Mouse (Mus musculus) stomach, embryonic 15.5 days (tissue): Measurements from ENCODE around the gene Gsk3b. TPM values are rescaled to one million over a fixed set of nuclear protein-coding genes. Genes with fewer than 3 reads are reported as not detected.
"Not testable (repeated sequence)": the region's sequence is repeated elsewhere in the genome, so short reads cannot be mapped to it uniquely, and the experiment has no call there.

Source experiments
- ATAC-seq: fragments of 200-750 bp; cut with Nextera tagmentation; 2 replicates; pipeline ENCODE4 v1.8.0; 2017; ENCODE audit warnings: low read depth, moderate number of reproducible peaks, moderate TSS enrichment; ENCODE audit not compliant: insufficient read depth, low FRiP score
- H3K27ac ChIP-seq: fragments of 300-500 bp; sonication (generic); 2 replicates; pipeline ENCODE4 v1.5.1; 2015; ENCODE audit warnings: mild to moderate bottlenecking, inconsistent platforms
- H3K27me3 ChIP-seq: fragments of 300-500 bp; sonication (generic); replicated peaks from 2 replicates; pipeline ENCODE4 v1.6.1; 2015; ENCODE audit warnings: inconsistent platforms
- H3K36me3 ChIP-seq: fragments of 300-500 bp; sonication (generic); 2 replicates; pipeline ENCODE4 v1.6.1; 2015; ENCODE audit warnings: inconsistent platforms
- H3K4me1 ChIP-seq: fragments of 300-500 bp; sonication (generic); 2 replicates; pipeline ENCODE4 v1.6.1; 2015; ENCODE audit warnings: inconsistent platforms
- H3K4me2 ChIP-seq: fragments of 300-500 bp; sonication (generic); 2 replicates; pipeline ENCODE4 v1.6.1; 2015; ENCODE audit warnings: mild to moderate bottlenecking, inconsistent platforms
- H3K4me3 ChIP-seq: fragments of 300-500 bp; sonication (generic); replicated peaks from 2 replicates; pipeline ENCODE4 v1.5.1; 2015; ENCODE audit warnings: inconsistent platforms
- H3K9ac ChIP-seq: fragments of 300-500 bp; sonication (generic); 2 replicates; pipeline ENCODE4 v1.6.1; 2015; ENCODE audit warnings: inconsistent platforms
- H3K9me3 ChIP-seq: fragments of 300-500 bp; sonication (generic); 2 replicates; pipeline ENCODE4 v1.6.1; 2016; ENCODE audit warnings: inconsistent platforms
- WGBS: fragments of 180-500 bp; shearing (Covaris S2); methylation state at CpG from one replicate; pipeline ENCODE4 v1.1.7; 2015; 5-methylcytosine and 5-hydroxymethylcytosine counted together
- polyA plus RNA-seq: library from polyadenylated mRNA; unstranded; fragments of >200 nt; fragmentation: Nextera tagmentation; extraction: Ambion mirVana; gene quantifications from 2 replicates; pipeline ENCODE4 v1.2.1, GENCODE M21; 2015

Gene Gsk3b
- 54.0 and 54.2 TPM in 2 replicates for polyA plus RNA-seq

DNA sequence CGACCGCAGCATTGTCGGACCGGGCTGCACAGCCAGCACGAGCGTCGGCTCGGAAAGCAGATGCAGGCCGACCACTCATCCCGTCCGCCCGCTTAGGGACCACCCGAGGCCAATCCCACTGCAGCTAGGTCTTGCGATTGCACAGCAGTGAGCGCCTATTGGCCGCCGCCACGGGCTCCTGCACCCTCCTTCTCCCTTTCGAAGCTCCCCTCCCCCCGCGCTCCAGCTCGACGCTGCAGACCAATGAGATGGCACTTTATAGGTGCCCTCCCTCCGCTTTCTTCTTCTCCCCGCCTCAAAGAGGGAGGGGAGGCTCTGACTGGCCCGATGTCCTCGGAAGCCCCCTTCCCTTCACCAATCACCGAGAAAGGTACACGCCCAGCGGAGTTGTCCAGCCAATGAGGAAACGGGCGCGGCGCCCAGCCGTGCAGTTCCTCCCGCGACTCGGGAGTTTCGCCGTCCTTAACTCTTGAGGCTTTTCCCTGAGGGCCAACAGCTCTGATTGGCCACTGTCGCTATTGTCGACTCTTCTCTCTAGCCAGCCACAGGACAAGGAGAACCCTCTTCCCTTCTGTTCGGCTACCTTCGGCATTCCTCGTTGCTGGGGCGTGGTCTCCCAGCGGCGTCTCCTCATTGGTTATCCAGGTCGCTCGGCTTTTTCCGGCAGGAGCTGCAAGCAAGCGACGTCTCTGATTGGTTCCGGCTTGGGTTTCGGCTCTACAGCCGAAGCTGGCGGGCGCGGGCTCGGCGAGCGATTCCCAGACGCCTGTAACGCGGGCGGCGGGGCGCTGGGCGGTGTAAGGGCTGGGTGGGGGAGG lies at the start of gene Gsk3b:
Gsk3b (plus strand) TSS at position 373 of the 818 bp plus-strand sequence.
- ATAC-seq, result peak; percentile 94
- under 1% methylated on average over 67 of the region's 69 CpGs for WGBS
- Histone ChIP-seq H3K9ac (peak within 1 kb of the TSS; percentile 85), H3K4me3 (peak within 1 kb of the TSS; percentile 76), H3K36me3 (no peaks in the 10 kb centered on the region), H3K27ac (peak within 1 kb of the TSS; percentile 100), H3K9me3 (no peaks in the 10 kb centered on the region), H3K27me3 (no peaks in the 10 kb centered on the region), H3K4me2 (peak within 1 kb of the TSS; percentile 68), H3K4me1 (peaks cover 4% of the 10 kb centered on the region; the same call in 1 of the 2 replicates)

- Histone ChIP-seq H3K4me1 (no peaks in the 10 kb centered on the region), H3K27ac (no peak overlapping the region), H3K9me3 (no peaks in the 10 kb centered on the region), H3K4me3 (no peak overlapping the region), H3K27me3 (no peaks in the 10 kb centered on the region), H3K9ac (no peak overlapping the region), H3K36me3 (no peaks in the 10 kb centered on the region), H3K4me2 (no peak overlapping the region)
- no peak for ATAC-seq
- WGBS, result 80% methylated on average over 1 of the region's 1 CpGs
These were observed 46.6 kb upstream of the Gsk3b start for GRCm38 (mm10) chr16:38042160-38042559.

DNA sequence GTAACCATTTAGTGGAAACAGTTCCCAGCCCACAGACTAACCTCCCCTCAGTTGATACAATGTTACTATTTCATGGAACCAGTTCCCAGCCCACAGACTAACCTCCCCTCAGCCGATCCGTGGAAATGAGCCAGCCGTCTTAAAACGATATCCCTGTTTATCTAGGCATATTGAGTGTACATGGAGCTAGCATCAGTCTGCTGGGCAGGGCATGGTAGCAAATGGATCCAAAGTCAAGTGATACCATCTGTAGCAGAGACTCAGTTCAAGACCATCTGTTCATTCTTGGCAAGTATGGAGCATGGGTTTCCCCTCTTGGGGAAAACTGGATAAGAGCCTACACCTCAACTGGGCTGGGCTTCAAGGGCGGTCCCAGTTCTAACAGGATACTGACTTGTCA lies 44.2 kb upstream of the Gsk3b start:
- 73% methylated on average over 5 of the region's 5 CpGs for WGBS

GRCm38 (mm10) chr16:38047781-38048558 lies 40.8 kb upstream of the Gsk3b start:
- Histone ChIP-seq H3K9ac (no peak overlapping the region), H3K36me3 (no peaks in the 10 kb centered on the region), H3K4me2 (no peak overlapping the region; the same call in 1 of the 2 replicates), H3K27ac (no peak overlapping the region), H3K4me1 (no peaks in the 10 kb centered on the region), H3K4me3 (no peak overlapping the region), H3K27me3 (no peaks in the 10 kb centered on the region), H3K9me3 (no peaks in the 10 kb centered on the region)
- WGBS, result 44% methylated on average over 23 of the region's 23 CpGs
- ATAC-seq, result no peak

More for the DNA sequence above, 44.2 kb upstream of the Gsk3b start:
- Histone ChIP-seq H3K27ac (no peak overlapping the region), H3K4me3 (no peak overlapping the region), H3K27me3 (no peaks in the 10 kb centered on the region), H3K4me2 (no peak overlapping the region), H3K4me1 (no peaks in the 10 kb centered on the region), H3K36me3 (no peaks in the 10 kb centered on the region), H3K9ac (no peak overlapping the region), H3K9me3 (no peaks in the 10 kb centered on the region)
- no peak for ATAC-seq

DNA sequence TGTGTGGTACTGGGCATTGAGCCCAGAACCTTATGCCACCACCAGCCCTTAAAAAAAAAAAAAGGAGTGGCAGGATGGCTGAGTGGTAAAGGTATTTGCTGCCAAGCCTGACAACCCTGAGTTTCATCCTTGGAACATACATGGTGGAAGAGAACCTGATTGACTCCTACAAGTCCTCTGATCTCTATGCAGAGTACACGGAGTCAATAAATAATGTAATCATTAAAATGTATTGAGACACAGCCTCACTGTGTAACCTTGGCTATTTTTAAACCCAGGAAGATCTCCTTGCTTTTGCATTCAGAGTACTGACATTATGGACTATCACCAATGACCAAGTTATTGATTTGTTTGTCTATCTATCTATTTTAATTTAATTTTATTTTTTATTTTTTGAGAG lies 30.9 kb upstream of the Gsk3b start:
- Histone ChIP-seq H3K9ac (no peak overlapping the region), H3K4me3 (no peak overlapping the region), H3K36me3 (no peaks in the 10 kb centered on the region), H3K27ac (no peak overlapping the region), H3K9me3 (no peaks in the 10 kb centered on the region), H3K4me2 (no peak overlapping the region), H3K27me3 (no peaks in the 10 kb centered on the region), H3K4me1 (no peaks in the 10 kb centered on the region)
- no peak for ATAC-seq
- WGBS, result 67% methylated on average over 1 of the region's 1 CpGs

DNA sequence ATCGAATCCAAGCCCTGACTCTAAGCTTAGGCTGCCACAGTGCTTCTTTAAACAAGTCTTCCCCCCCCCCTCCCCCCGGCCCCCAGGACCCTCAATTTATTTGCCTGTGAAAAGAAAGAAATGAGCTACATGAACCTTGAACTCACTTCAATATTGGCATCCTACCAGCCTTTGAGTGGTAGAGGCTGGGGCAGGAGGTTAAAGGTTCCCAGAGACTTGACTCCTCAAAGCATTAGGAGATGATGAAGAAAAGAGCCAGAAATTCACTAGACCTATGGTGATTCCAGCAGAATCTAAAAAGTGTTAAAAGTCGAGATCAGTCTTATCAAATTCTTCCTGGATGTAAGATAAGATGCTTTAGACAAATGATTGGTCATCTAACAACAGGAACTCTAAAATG lies 30.0 kb upstream of the Gsk3b start:
- Histone ChIP-seq H3K9ac (no peak overlapping the region), H3K27ac (no peak overlapping the region), H3K9me3 (no peaks in the 10 kb centered on the region), H3K27me3 (no peaks in the 10 kb centered on the region), H3K36me3 (no peaks in the 10 kb centered on the region), H3K4me3 (no peak overlapping the region), H3K4me2 (no peak overlapping the region), H3K4me1 (no peaks in the 10 kb centered on the region)
- ATAC-seq, result no peak
- WGBS, result 67% methylated on average over 3 of the region's 3 CpGs

GRCm38 (mm10) chr16:38059631-38060030 lies 29.2 kb upstream of the Gsk3b start:
- Histone ChIP-seq H3K36me3 (no peaks in the 10 kb centered on the region), H3K4me2 (no peak overlapping the region), H3K4me3 (no peak overlapping the region), H3K27ac (no peak overlapping the region), H3K9ac (no peak overlapping the region), H3K9me3 (no peaks in the 10 kb centered on the region), H3K4me1 (no peaks in the 10 kb centered on the region), H3K27me3 (no peaks in the 10 kb centered on the region)
- 93% methylated on average over 4 of the region's 4 CpGs for WGBS
- no peak for ATAC-seq

GRCm38 (mm10) chr16:38073859-38074631 lies 14.8 kb upstream of the Gsk3b start:
- not testable (repeated sequence) for ATAC-seq, H3K4me1 ChIP-seq, H3K4me2 ChIP-seq, H3K27me3 ChIP-seq, H3K27ac ChIP-seq, H3K4me3 ChIP-seq, H3K9me3 ChIP-seq, H3K9ac ChIP-seq, H3K36me3 ChIP-seq
- WGBS, result 83% methylated on average over 1 of the region's 5 CpGs

DNA sequence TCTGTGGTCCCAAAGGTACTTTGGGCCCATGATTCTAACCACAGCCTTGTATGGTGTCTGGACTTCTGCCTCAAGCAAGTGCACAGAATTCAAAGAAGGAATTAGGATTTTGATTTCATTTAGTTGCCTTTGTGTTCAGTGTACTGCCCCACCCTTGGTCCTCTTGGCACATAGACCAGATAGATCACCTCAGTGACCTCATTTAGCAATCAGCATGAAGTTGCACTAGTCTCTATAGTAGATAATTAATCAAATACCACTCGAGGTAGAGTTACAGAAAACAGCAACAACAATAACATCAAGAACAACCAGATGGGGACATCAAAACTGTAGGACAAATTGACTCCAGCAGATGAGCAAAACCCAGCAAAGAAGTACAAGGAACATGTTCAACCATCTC lies 8.6 kb upstream of the Gsk3b start:
- ATAC-seq, result no peak
- no peaks in the 10 kb centered on the region for H3K9me3 ChIP-seq
- no peaks in the 10 kb centered on the region for H3K4me1 ChIP-seq
- H3K4me2 ChIP-seq, result no peak overlapping the region
- no peak overlapping the region for H3K27ac ChIP-seq
- WGBS, result 39% methylated on average over 1 of the region's 1 CpGs
- H3K27me3 ChIP-seq, result no peaks in the 10 kb centered on the region
- H3K4me3 ChIP-seq, result no peak overlapping the region
- no peaks in the 10 kb centered on the region for H3K36me3 ChIP-seq
- H3K9ac ChIP-seq, result no peak overlapping the region

DNA sequence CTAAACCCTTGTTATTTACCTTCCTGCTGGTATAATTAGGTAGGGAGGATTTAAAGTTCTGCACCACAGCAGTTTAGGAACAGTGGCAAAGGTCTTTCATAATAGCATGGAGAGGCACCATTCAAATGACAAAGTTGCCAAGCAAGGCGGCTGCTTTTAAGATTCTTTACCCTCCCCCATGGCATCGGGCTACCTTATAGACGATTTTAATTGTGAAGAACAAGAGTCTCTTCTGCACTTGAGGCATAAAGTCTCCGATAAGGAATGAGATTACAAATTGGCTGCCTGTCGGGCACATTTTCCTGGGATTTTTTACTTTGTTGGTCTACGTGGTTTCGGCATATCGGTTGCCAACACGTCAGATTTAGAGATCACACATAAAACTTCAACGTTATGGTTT lies 1.6 kb upstream of the Gsk3b start:
- H3K9me3 ChIP-seq, result no peaks in the 10 kb centered on the region
- H3K27ac ChIP-seq, result peak overlapping the region; percentile 100
- no peak for ATAC-seq
- peak overlapping the region; percentile 81; the same call in 1 of the 2 replicates for H3K9ac ChIP-seq
- H3K4me3 ChIP-seq, result peak overlapping the region; percentile 76
- peak overlapping the region; percentile 65 for H3K4me2 ChIP-seq
- WGBS, result 29% methylated on average over 10 of the region's 10 CpGs
- H3K36me3 ChIP-seq, result no peaks in the 10 kb centered on the region
- H3K27me3 ChIP-seq, result no peaks in the 10 kb centered on the region
- peaks cover 4% of the 10 kb centered on the region; the same call in 1 of the 2 replicates for H3K4me1 ChIP-seq

- Histone ChIP-seq H3K9ac (peak overlapping the region; percentile 81; the same call in 1 of the 2 replicates), H3K36me3 (no peaks in the 10 kb centered on the region), H3K4me2 (peak overlapping the region; percentile 65), H3K9me3 (no peaks in the 10 kb centered on the region), H3K27me3 (no peaks in the 10 kb centered on the region), H3K4me3 (peak overlapping the region; percentile 76), H3K4me1 (peaks cover 4% of the 10 kb centered on the region; the same call in 1 of the 2 replicates), H3K27ac (peak overlapping the region; percentile 100)
- no peak for ATAC-seq
- 4% methylated on average over 11 of the region's 11 CpGs for WGBS
These were observed 1.1 kb upstream of the Gsk3b start for GRCm38 (mm10) chr16:38087645-38088125.
